Mouse (Mus musculus) cerebellum, adult 2 months (tissue): Measurements from ENCODE around the gene Arfgap2.

Experiments
- CTCF ChIP-seq: fragments of 200-500 bp; IDR thresholded peaks from 2 replicates; pipeline ENCODE4 v1.5.1; 2011; ENCODE audit warnings: low read depth, mild to moderate bottlenecking, control low read depth, low read length, moderate library complexity, borderline replicate concordance; ENCODE audit not compliant: insufficient read depth
- POLR2A ChIP-seq: fragments of 200-500 bp; IDR thresholded peaks from 2 replicates; pipeline ENCODE4 v1.6.1; 2011; ENCODE audit warnings: low read length, control low read depth, borderline replicate concordance; ENCODE audit not compliant: insufficient read depth

GRCm38 (mm10) chr2:91244557-91245228, 20.1 kb upstream of the Arfgap2 start:
- TF ChIP-seq CTCF (no peak), POLR2A (no peak)
